Mouse (Mus musculus): Measurements from ENCODE around the gene Prox1. TPM values are rescaled to one million over a fixed set of nuclear protein-coding genes. Genes with fewer than 3 reads are reported as not detected.
A peak's percentile ranks its signal among the peaks of the same experiment; 100 is the strongest.

Gene Prox1
- total RNA-seq, 2 experiments from 2014 or later: 11.6 to 16.3 TPM

DNA sequence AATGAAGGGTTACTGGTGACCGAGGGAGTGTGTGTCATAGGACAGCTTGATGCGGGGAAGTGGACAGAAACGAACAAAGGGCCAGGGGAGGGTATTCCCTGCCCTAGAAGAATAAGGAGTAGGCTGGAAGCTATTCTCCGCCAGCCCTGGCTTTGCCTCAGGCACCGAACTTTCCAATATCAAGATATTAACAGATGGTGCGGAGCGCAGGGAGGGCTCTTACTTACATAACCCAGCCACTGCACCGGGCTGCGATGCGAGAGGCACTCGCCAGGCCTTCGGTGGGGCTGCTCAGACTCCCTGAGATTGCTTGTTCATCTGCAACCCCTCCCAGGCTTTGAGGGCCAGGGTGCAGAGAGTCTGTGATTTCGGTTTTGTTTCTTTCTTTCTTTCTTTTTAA, 3.7 kb upstream of the Prox1 start:
- intact Hi-C loops (cut with DNase I): loop anchor here (10.0 kb wide), 1 partner anchor 621 kb away; no protein-coding TSS in a partner anchor
- peak; percentile 54 for DNase-seq

DNA sequence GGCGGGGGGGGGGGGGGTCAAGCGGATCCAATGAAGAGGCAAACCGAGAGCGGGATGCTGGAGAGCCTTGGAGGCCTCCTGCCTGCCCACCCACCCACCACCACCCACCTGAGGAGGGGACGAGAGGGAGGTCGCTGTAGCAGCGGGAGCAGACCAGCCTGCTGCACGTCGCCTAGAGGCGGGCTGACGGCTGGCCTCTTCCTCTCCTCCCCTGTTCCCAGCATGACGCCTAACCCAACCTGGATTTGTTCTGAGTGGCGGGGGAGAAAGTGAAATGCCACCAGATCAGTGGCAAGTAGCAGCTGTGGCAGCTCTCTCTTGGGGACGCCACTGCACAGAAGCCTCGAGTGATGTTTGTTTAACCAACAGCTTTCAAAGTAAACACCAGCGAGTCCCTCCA, 3.1 kb upstream of the Prox1 start:
- DNase-seq: no peak
- intact Hi-C loops (cut with DNase I): loop anchor here (10.0 kb wide), 1 partner anchor 621 kb away; no protein-coding TSS in a partner anchor

DNA sequence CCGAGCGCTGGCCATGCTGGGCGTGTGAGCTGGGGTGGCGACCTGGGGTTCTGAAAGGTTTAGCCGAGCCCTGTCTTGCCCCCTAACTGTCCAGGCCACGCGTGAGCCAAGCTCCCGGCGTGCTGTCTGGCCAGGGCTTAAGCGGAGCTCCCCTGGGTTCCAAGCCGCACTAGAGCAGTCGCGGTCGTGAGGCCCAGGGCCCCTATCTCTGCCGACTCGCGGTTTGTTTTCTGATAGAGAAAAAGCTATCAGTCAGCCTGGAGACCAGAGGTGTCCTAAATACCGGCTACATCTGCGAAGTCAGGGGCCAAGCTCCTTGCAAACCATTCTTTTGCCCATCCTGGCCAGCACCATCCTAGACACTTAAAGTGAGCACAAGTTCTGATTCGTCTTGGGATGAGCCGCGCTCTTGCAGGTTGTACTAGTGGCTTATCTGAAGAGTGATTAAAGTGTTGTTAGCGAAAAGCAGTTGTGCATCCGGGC, 2.5 kb upstream of the Prox1 start:
- intact Hi-C loops (cut with DNase I): loop anchor here (10.0 kb wide), 1 partner anchor 622 kb away; no protein-coding TSS in a partner anchor
- no peak for DNase-seq

DNA sequence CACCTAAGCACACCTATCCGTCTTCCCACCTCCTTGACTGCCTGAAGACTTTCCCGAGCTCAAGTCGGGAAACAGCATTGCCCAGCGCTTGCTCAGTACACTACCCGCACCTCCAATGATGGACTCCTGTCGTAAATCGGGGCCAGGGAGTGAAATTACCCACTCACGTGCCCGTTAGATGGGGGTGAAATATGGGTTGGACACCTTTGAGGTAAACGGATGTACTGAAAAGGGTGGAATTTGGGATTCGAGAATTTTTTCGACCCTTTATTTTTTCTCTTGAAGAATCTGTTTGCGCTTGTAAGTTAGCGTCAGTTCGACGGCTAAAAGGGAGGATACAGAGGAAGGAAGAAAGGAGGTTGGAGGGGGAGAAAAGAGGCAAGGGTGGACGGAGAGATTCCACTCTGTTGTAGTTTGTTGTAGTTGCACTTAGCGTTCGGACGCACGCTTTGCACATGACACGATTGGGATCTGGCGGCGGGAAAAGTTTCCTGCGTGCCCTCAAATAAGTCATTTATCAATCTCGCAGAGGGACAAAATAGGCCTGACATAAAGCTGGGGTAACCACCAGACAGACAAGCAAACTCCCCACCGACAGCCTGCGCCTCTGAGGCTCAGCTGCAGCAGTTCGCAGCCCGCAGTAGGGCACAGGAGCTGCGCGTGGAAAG, 1.9 kb upstream of the Prox1 start:
- DNase-seq: no peak
- intact Hi-C loops (cut with DNase I): loop anchor here (10.0 kb wide), 1 partner anchor 622 kb away; no protein-coding TSS in a partner anchor

DNA sequence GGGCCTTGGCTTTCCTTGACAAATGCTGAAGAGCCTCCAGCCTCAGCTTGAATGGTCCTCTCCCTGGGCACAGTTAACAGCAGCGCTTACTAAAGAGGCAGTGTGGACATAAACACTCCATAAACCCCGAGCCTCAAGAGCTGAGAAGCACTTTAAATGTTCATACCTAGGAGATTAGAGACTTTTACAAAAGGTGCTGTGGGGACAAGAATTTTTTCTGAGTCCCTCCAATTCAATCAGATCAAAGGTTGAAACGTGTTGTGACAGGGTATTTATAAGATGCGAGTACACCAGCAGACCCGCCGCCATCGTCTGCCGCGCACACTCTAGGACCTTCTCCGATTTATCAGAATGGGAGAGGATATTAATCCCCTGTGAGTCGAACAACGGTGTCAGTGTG, 1.2 kb upstream of the Prox1 start:
- intact Hi-C loops (cut with DNase I): loop anchor here (10.0 kb wide), 1 partner anchor 623 kb away; no protein-coding TSS in a partner anchor
- no peak for DNase-seq

DNA sequence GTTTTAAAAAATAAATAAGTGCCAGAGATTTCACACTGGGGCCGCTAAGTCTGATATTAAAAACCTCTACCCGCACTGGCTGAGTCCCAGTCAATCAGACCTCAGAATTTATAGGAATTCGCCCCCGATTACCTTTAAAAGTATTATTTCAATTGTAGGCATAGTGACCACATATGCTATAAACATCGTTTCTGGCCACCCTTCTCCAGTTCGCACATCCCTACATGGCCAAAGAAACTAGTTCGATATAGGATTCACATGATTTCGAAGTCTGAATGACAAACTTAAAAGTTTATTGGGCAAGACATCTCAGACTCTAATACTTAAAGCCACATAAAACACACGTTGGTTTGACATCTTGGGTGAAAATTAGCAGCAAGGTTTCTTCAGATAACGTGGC, 827 bp upstream of the Prox1 start:
- no peak for DNase-seq
- intact Hi-C loops (cut with DNase I): loop anchor here (10.0 kb wide), 1 partner anchor 623 kb away; no protein-coding TSS in a partner anchor

DNA sequence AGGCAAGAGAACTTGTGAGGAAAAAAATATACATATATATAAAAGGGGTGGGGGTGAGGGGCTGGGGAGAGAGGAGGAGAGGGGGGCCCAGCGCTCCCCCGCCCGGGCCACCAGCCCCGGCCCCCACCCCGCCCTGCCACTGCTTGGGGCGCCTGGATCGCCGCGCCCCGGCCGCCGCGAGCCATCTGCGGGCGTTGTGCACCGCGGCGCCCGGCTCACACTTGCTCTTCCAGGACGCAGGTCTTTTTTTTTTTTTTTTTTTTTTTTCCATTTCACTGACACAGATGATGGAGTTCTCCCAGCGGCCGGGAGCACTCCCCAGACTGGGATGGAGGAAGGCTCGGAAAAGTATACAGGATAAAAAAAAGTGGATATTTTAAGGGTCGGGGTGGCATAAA, 304 bp upstream of the Prox1 start:
- no peak for DNase-seq
- intact Hi-C loops (cut with DNase I): loop anchor here (10.0 kb wide), 1 partner anchor 624 kb away; no protein-coding TSS in a partner anchor

DNA sequence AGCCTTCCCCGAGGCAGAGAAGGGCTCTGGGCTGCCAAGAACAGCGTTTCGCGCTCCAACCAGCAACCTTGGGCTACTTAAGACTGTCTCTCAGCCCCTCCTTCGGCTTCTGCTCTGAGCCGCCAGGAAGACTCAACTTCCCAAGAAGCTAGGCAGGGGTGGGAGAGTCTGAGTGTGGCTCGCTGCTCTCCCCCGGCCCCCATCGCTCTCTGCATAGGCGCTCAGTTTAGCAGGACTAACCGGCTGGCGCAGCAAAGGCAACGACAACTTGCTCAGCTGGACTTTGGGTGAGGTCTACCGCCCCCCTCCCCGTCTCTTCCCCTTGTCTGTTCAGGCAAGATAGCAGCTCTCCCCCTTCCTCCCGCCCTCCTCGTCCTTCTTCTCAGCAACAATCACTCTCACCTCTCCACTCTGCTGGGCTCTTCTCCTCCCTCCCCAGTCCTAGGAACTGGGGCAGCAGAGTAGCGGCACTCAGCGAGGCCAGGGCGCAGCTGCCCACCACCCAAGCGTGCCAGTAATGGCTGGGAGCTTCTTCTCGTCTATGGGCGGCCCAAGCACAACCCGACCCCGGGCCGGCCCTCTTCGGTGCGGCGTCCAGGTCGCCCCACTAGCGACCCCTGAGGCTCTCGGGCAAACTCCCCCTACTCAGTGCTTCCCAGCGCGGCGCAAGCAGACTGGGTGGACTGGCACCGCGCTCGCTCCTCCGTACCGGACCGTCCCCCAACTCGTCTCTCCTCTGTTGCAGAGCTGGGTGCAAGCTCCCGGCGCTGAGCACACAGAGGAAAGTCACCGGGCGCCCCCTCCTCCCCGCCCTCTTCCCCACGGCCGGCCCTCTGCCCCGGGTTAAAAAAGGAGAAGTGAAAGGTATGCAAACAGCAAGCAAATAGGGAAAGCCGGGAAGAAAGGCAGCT, 1.5 kb downstream of the Prox1 start:
- intact Hi-C loops (cut with DNase I): no loop called here
- peak; percentile 69 for DNase-seq

DNA sequence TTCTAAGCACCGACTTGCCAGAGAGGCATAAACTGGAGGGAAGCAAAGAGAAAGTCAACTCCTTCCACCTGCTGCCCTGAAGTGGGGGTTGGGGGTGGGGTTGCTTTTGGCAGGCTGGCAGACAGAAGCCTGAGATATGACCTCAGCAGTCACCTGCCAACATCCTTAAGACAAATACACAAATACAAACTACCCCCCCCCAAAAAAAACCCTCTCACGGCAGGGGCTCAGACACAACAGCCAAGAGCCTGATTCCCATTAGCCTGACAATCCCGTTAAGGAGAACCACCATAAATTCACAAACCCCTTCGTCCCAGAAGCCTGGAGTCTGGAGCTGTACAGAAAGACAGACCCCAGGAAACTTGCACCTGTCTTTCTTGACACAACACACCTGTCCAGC, 2.4 kb downstream of the Prox1 start:
- intact Hi-C loops (cut with DNase I): no loop called here

DNA sequence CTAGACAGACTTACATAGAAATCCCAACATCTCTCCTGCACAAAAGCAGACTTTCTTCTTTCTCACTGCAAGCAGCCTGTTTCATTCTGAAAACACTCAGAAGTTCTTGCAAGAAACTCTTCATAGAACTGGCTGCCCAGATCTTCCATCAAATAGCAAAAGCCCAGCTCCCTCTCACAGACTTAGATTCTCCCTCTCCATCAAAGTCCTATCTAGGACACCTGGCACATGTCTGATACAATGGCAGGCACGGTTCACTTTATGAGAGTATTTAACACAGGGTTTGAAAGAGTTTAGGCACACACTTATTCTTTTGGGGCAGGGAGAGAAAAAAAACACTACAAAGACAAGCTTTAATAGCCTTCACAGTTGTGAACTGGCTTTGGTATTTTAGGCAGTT, 2.9 kb downstream of the Prox1 start:
- no peak for DNase-seq
- intact Hi-C loops (cut with DNase I): no loop called here

More for the DNA sequence above, 2.4 kb downstream of the Prox1 start:
- DNase-seq: peak; percentile 32

DNA sequence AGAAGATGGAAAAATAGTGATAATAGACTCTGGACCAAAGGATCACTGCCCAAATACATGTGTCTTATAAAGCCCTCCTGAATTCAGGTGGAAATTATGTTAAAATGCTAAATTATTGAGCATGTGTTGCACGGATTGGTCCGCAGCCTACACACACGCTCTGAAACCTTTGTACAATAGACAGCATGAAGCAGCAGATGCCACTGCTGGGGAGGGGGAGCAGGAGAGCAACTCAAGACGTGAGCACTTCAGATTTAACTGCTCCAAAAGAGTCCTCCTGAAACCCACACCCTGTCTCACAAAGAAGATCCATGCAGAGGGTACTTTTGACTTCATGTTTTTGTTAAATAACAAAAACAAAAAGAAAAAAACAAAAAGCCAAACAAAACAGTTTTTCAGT, 5.0 kb downstream of the Prox1 start:
- intact Hi-C loops (cut with DNase I): no loop called here
- DNase-seq: no peak

DNA sequence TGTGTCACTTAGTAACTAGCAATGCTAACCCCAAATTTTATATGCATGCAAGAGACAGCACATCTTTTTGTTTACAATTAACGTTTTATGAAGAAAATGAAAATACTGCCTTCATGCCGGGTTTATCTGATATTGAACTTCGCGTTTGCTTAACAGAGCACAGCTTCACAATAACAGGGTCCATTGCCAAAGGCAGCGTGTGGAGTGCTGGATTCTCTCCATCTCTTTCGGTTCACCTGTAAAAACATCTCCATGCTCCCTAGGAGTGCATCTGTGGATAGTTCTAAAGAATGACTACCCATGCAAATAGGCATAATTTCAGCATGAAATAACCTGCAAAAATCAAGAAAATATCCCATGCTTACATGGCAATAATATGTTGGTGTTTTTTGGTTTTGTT, 7.0 kb downstream of the Prox1 start:
- intact Hi-C loops (cut with DNase I): no loop called here
- no peak for DNase-seq

DNA sequence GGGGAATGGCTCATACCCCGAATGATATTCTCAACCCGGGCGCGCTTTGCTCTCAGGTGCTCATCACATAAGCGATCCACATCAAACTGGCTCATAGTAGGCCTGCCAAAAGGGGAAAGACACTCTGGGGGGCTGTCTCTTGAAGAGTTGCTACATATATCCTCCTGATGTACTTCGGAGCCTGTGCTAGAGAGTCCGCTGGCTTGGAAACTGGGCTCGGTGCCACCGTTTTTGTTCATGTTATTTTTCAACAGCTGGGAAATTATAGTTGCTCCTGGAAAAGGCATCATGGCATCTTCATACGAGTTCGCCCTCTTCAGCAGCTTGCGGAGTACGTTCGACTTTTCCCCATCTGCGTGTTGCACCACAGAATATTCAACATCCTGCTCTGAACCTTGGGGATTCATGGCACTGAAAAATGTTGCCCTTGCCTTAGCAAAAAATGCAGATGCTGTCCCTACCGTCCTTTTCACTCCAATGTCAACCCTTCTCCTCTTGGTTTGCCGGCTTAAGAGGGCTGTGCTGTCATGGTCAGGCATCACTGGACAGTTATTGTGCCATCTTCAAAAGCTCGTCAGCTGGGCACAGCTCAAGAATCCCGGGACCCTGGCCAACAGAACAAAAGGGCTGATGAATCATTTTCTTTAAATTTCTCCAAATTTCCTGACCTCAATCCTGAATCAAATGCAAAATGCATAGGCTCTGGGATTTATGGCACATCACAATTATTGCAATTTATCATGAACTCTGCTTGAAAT, 8.6 kb downstream of the Prox1 start:
- intact Hi-C loops (cut with DNase I): no loop called here
- peak; percentile 63 for DNase-seq

DNA sequence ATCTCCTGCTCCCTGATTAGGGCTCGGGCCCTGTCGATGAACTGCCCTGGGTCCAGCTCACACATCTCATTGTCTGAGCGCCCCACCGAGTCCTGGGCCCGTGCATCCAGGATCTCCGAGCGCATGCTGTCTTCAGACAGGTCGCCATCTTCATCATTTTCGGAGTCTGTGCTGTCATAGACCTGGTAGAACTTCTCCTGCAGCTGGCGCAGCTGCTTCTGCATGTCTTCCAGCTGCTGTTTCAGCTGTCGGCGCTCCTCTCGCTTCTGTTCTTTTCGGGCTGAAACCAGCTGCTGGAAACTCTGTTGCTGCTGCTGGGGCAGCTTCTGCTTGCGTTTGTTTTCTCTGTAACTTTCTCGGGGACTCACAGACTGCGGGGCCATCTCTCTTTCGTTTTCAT, 9.2 kb downstream of the Prox1 start:
- no peak for DNase-seq
- intact Hi-C loops (cut with DNase I): no loop called here

DNA sequence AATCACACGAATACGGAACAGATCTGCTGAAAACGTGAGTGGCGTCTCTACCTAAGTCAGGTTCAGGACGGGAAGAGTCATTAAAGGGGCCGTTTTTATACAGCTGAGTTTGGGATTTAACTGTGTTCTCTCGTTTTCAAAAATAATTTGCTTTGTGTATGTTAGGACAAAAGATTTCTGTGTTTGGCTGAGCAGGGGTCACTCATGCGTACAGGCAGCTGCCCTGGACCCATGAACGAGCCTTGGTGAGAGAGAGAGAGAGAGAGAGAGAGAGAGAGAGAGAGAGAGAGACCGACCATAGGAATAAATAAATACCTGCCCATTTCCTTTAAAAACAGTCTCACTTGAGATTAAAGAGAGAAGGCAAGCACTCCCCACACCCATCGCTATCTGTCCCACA, 11.1 kb downstream of the Prox1 start:
- DNase-seq: no peak
- intact Hi-C loops (cut with DNase I): no loop called here

DNA sequence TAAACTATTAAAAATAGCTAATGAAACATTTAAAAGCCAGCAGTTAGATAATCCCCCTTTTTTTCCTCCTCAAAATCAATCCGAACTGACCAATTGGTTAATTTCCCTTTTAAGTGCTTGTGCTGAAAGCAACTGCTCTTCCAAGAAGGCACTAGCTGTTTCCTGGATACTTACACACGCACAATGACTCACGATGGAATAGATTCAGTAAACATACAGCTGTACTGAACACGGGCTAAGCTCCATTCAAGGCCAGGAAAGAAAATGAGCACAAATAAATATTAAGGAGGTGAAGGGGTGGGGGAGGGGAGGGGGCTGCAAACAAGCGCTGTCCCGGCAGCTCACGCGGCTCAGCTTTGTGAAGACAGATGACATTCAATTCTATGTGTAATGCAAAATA, 14.8 kb downstream of the Prox1 start:
- intact Hi-C loops (cut with DNase I): no loop called here
- DNase-seq: no peak

DNA sequence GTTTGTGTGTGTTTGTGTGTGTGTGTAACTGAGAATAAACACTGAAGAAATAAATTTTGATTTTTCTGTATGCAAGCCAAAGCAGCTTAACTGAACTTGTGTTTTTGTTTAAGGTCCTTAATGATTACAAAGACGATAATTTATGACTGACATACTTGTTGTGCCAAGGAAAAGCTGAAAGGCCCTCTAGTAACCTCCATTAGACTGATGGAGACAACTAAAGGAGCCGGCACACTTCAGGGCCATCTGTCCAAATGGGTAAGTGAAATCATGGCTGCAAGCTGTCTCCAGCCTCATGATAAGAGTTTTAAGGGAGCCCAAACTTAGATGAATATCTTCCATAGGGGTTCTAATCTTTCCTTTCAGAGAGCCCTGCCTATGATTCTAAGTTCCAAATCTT, 15.5 kb downstream of the Prox1 start:
- no peak for DNase-seq
- intact Hi-C loops (cut with DNase I): no loop called here

DNA sequence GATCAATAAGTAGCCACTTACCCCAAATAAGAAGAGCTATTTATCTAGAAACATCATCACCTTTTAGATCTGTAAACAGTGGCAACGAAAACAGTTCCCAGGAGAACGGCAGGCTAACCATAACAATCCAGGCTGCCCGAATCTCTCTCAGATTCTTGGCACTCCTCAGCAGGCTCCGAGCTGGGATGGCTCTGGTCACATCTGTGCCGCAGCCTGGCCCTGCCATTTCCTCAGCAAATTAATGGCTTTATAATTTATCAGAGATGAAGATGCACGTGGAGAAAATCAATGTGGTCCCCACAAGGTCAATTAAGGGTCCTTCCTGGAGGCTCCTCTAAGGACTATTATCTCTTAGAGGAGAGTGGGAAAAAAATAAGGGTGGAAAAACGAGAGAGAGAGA, 16.2 kb downstream of the Prox1 start:
- intact Hi-C loops (cut with DNase I): no loop called here

DNA sequence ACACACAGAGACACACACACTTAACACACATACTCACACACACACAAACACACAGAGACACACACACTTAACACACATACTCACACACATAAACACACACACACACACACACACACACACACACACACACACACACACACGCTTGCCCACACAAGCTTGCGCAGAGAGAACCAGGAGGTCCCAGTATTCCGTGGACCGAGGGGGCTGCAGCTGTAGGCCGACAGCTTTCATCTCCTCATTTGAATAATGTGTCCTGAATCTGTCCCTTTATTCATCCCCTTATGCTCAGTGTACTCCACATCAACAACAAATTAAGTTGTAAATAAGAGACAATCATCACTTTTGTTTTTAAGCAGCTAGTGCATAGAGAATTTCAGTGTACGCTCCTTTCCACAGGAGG, 17.9 kb downstream of the Prox1 start:
- intact Hi-C loops (cut with DNase I): no loop called here
- DNase-seq: no peak

More for the DNA sequence above, 16.2 kb downstream of the Prox1 start:
- DNase-seq: peak; percentile 32

DNA sequence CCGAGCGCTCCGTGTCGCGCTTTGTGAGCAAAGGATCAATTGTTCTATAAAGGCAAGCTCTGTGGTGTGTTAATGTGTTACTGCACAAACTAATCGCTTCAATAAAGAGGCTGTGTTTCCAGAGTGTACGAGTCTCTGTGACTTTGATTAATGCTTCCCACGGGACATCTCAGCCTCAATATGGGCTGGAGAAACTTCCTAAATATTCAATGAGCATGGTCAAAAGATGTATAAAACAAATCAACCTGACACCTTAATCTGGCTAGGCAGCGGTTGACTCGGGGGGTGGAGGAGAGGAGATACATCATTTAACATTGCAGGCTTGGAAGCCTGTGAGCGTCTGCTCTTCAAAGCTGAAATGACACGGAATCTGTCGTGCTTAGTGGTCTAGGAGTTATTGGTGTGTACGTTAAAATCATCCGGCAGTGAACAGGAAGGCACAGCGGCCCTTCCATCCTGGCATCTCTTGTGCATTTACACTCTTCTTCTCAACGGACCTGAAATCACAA, 21.2 kb downstream of the Prox1 start:
- DNase-seq: no peak
- intact Hi-C loops (cut with DNase I): no loop called here
